Mouse (Mus musculus) inflammation-experienced regulatory T-cells, adult 6 months (primary cell): ENCODE measurements around the gene Lrmp. TPM values are rescaled to one million over a fixed set of nuclear protein-coding genes. Genes with fewer than 3 reads are reported as not detected.
"Not testable (repeated sequence)": the region's sequence is repeated elsewhere in the genome, so short reads cannot be mapped to it uniquely, and the experiment has no call there.

Experiments
- ATAC-seq: one replicate; pipeline ENCODE4 v1.8.0; 2017
- polyA plus RNA-seq, 3 experiments: library from polyadenylated mRNA; unstranded; fragments of 100-300 nt; shearing (Covaris generic); gene quantifications; one replicate each; pipeline ENCODE4 v1.2.1; 2017

Lrmp gene
- 100 to 1,000 TPM; 106 to 181 (median 125) TPM for polyA plus RNA-seq

- ATAC-seq = peak; percentile 86
These were observed at the start of gene Lrmp for GRCm38 (mm10) chr6:145115476-145116097. Gene Lrmp (plus strand): TSS chr6:145115653.

DNA sequence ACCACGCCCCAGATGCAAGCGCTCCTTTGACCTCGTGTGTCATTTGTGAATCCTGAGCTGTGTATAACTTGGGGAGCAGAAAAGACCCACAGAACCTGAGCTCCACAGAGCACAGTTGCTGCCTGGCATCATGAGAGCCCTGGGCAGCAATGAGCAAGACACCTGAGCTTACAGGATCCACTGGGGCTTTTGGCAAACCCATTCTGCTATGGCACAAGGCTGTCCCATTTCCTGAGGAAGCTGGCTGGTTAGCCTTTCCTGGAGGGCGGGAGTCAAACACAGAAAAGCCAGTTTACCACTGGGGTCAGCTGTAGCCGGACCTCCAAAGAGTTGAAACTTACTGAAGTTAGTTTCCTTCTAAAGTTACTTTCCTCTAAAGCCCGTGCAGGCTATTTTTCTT is 49.0 kb upstream of the Lrmp start:
- ATAC-seq = no peak

DNA sequence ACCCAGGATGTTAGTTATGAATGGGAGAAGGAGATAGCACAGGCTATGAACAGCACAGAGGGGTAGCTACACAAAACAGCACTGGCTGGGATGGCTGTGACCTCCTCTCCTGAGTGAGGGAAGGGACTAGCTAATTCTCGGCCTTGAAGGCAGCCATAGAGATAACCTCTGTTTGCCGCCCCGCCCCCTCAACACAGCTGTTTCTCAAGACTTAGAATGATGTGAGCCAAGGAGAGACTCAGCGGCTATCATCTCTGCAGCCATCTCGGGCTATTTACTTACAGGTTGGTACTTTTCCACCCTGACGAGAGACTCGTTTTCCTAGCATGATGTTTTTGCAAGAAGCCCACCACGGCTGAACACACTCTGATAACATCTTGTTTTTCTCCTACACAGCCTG is 47.8 kb upstream of the Lrmp start:
- ATAC-seq = no peak

- no peak for ATAC-seq
These were observed 46.1 kb upstream of the Lrmp start for GRCm38 (mm10) chr6:145069397-145069796.

DNA sequence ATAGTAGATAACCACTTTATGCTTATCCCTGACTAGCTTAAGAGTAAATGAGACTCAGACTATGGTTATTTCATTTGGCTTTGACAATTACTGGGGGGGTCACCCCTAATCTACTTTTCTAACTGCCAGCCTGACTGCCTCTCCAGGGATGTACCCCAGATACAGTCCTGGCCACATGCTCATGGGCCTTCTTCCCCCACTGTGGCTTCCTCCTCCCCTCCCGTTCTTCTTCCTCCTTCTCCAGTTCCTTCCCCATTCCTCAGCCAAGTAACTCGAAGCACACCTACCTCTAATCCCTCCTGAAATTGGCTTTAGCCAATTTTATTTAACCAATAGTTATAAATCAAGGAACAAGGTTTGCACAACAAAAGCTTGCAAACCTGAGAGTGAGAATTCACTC is 45.5 kb upstream of the Lrmp start:
- no peak for ATAC-seq

DNA sequence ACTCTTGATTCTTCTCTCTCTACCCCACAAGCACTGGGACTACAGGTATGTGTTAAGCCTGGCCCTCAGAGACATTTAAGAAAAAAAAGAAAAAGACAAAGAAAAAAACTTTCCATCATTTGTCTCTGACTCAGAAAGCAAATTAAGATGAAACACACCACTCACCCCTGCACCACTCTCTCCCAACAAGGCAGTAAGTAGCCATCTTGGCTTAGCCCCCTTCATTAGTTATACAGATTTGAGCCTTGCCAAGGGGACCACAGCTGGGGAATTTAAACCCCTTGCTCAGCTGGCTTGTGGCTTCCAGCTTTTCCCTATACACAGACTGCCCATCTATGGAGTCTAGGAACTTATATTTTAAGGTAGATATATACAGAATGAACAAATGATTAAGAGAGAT is 41.0 kb upstream of the Lrmp start:
- peak; percentile 32 for ATAC-seq

GRCm38 (mm10) chr6:145075088-145075547 is 40.3 kb upstream of the Lrmp start:
- ATAC-seq = peak; percentile 62

DNA sequence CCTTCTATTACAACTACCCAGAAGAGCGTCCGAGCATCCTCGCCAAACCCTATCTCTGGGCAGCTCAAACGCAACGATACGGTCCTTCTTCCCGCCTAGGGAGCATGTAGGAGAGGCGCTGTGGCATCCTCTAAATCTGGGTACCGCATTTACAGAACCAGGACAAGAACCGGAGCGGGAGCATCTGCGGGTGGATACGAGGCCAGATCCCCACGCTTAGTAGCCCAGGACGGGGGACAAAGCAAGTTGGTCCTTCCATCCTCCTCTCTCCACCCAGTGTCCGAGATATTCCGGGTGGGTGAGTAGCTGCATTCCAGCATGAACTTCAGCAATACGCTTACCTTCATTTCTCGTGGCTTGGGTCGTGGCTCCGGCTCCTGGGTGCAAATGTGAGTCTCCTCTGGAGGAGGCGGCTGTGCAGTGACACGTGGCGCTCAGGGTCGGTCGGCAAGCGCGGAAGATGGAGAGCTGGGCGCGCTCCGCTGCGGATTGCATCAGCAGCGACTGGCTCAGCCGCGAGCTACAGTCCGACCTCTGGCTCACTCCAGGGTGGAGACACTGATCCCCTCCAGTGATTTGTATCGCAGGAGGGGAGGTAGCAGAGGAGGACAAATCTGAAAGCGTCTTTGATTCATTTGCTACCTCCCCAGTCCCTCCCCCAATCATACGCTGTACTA is 39.8 kb upstream of the Lrmp start, which contains the start of gene Bcat1:
Gene Bcat1, minus strand, starts transcription at position 637 of the 677 bp plus-strand sequence.
- peak; percentile 68 for ATAC-seq

DNA sequence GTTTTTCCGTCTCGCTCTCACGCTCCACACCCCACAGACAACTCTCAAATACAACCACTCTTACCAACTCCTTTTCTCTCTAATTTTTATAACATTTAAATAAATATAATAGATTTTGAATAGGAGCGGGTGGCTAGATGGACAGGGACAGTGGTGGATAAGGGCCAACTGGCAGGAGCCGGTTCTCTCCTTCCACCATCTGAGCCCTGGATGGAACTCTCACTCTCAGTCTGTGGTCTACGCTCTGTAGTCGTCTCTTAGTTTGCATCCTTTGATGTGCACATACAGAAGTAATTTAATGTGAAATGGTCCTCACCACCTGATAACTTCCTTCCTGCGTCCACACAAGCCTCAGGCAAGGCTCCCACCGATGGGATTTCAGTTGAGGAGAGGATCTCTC is 39.2 kb upstream of the Lrmp start:
- ATAC-seq = no peak

DNA sequence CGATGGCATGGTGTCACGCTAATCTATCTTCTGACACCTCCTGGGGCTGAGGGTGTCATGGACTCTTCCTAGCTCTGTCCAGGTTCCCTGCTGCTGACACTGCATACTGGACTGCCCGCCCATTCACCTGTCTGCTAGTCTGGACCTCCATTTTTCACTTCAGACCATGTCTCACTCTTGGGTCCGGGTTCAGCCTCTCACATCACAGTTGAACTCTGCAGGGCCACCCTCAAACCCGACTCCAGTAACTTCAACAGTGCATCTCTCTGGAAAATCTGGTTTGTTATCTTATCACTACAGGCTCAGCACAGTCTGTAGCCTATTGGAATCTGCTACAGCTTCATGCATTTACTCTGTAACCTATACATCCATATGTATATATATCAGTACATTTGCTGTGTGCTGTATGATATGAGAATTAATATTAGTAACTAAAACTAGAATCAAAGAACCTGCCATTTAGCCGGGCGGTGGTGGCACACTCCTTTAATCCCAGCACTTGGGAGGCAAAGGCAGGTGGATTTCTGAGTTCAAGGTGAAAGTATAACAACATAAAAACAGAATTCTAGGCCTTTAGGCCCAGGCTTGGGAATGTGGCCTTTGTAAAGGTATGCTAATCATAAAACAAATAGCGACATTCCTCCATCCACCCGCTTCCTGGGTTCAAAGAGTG is 36.2 kb upstream of the Lrmp start:
- no peak for ATAC-seq

GRCm38 (mm10) chr6:145081721-145082120 is 33.7 kb upstream of the Lrmp start:
- no peak for ATAC-seq

- no peak for ATAC-seq
These were observed 30.9 kb upstream of the Lrmp start for GRCm38 (mm10) chr6:145084343-145085117.

DNA sequence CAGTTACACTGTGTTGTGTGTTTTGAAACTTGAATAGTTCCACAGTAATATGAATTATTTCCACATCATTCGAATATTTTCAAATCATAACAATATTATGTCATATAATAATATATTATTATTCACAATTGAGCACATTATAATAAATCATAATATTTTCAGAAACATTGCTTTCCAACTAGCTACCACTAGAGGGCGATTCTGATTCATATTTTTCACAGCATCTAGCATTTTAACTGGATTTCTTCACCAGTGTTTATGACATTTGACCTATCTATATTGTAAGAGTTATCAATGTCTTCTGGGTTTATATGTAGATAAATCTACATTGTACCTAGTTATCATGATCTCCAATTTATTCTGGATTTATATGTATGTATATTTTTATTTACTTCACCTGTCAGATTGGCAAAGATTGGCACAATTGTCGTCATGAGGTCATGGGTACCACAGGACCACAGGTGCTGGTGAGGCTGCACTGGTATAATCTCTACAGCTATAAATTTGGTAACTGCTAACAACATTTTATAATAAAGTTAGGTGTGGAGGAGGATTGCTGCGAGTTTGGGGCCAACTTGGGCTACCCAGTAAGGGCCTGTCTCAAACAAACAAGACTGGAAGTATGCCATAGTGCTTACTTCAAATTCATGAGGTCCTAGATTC is 26.9 kb upstream of the Lrmp start:
- peak; percentile 41 for ATAC-seq

GRCm38 (mm10) chr6:145089373-145089772 is 26.1 kb upstream of the Lrmp start:
- ATAC-seq = no peak

DNA sequence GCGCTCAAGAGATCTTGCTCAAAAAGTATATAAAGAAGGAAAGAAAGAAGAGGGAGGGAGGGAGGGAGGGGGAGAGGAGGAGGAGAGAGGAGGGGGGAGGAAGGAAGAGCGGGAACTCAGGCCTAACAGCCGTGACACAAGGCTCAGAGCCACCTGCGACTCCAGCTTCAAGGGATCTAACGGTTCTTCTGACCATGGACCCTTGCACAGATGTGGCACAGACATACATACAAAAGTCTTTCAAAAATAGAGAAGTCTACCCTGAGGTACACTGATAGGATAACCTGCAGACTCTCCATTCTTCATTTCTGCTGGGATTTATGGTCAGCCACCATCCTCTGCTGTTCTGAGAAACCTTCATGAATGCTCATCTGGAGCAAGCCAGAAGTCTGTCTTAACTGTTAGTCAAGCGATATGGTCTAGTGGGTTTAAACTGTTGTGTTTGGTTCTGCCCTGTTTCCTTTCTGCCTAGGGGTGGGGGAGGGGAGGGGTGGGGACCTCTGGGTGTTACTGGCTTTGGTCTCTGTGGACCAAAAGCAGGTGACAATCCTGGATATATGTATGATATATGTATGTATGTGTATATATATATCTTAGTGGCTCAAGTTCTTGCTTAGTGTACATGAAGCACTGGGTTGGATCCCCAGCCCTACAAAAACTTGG is 25.1 kb upstream of the Lrmp start:
- ATAC-seq = no peak

- ATAC-seq = no peak
These were observed 24.5 kb upstream of the Lrmp start for GRCm38 (mm10) chr6:145090928-145091327.

GRCm38 (mm10) chr6:145091998-145092397 is 23.5 kb upstream of the Lrmp start:
- ATAC-seq = no peak

- ATAC-seq = not testable (repeated sequence)
These were observed 22.3 kb upstream of the Lrmp start for GRCm38 (mm10) chr6:145093038-145093622.

DNA sequence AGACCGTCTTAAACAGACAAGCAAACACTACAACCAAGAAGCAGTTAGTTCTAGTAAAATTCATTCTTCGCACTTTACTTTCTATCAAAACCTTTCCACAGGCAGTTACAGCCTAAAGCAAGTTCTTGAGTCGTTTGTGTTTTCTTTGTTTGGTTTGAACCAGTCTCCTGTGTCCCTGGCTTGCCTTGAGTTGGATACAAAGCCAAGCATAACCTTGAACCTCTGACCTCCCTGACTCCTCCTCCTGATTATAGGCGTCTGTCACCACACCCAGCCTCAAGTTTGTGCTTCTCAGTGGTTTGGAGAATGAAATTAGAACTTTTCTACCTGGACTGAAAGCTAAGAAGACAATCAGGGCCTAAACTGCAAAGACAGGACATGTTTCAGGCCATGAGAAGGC is 21.0 kb upstream of the Lrmp start:
- ATAC-seq = no peak

GRCm38 (mm10) chr6:145100923-145101322 is 14.5 kb upstream of the Lrmp start:
- ATAC-seq = peak; percentile 73

- ATAC-seq = peak; percentile 59
These were observed 11.1 kb upstream of the Lrmp start for GRCm38 (mm10) chr6:145104241-145104939.
